Mouse (Mus musculus): Measurements from ENCODE around the gene Gtpbp10.

GRCm38 (mm10) chr5:5551110-5551509 is 8.2 kb downstream of the Gtpbp10 start:
- TF ChIP-seq CTCF (IDR thresholded peaks at IDR 0.05; ENCODE audit: low read depth, low read length) (no peak), GATA1 (IDR thresholded peaks at IDR 0.05; ENCODE audit: borderline replicate concordance, low read length) (no peak), POLR2AphosphoS5 (IDR thresholded peaks at IDR 0.05; ENCODE audit: insufficient replicate concordance, low read depth, low read length) (no peak), TAL1 (conservative IDR thresholded peaks at IDR 0.05; ENCODE audit: low read depth, low read length) (no peak)
